Mouse (Mus musculus): ENCODE results near the gene Ppm1b. TPM values are rescaled to one million over a fixed set of nuclear protein-coding genes. Genes with fewer than 3 reads are reported as not detected.

Ppm1b gene
- total RNA-seq, 2 experiments from 2014 or later, result 148 to 163 TPM

DNA sequence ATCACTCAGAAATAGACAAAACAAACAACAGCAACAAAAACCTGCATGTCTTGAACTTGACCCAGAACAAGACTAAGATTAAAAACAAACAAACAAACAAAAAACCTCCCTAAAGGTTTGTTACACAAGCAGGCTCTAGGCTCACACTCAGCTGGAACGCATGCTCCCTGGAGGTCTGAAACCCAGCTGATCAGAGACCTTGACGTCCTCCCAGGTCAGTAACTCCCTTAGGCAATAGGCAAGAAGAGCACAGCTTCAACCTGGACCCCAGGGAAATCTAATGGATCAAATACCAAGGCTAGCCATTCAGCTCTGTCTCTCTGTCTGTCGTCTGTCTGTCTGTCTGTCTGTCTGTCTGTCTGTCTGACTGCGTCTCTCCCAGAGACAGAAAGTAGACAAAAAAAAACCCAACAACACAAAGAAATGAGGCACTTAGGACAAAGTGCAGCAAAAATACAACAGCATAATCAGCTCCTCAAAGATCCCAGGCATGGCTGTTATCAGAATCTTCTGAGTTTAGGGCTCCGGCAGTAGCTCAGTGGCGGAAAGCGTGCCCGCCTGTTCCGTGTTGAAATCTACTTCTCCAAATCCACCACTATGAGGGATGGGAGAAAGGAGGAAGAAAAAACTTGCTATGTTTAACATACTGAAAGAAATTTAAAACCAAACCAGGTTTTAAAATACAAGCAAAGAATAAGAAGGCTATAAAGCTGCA, 16.4 kb upstream of the Ppm1b start:
- DNase-seq (ENCODE audit: extremely low spot score in 1 of 2, low spot score in 2 of 2), result no peak
- no peak for TF ChIP-seq CTCF (IDR thresholded peaks at IDR 0.05)
- intact Hi-C loops (cut with DNase I), result loop anchor here (5.0 kb wide), 1 partner anchor 63 kb away; no protein-coding TSS in a partner anchor
- H3K4me3 ChIP-seq, result no peak overlapping the region
- no peak overlapping the region for H3K27ac ChIP-seq

DNA sequence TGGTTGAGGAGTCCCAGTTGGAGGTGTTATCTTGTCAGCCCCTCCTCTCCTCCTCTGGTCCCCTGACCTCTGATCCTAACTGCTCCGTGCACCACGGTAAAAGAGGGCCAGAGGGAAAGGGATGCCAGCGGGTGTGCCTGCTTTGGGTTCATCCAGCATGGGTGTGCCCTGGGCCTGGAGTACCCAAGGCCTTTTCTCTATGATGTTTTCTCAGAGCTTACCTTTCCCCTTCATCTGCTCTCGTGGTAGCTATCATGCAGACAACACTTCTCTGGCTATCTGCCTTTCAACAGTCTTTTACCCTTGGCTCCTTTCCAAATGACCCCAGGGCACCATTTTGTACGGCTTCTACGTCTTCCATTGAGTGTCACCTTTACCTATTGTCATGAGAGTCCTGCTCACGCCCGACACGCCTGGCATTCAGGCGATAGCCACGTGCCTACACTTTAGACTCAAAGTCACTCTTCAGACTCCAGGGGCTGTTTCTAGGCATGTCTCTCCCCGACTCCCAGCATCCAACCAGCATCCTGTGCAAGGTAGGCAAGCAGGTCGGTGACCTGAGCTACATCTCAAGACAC, 15.2 kb upstream of the Ppm1b start:
- no peak for TF ChIP-seq CTCF (IDR thresholded peaks at IDR 0.05)

GRCm38 (mm10) chr17:84942358-84943032, 14.0 kb upstream of the Ppm1b start:
- H3K4me3 ChIP-seq, result no peak overlapping the region
- no peak for DNase-seq (ENCODE audit: extremely low spot score in 1 of 2, low spot score in 2 of 2)
- intact Hi-C loops (cut with DNase I), result loop anchor here (5.0 kb wide), 1 partner anchor 65 kb away; no protein-coding TSS in a partner anchor
- TF ChIP-seq CTCF (IDR thresholded peaks at IDR 0.05), result no peak
- no peak overlapping the region for H3K27ac ChIP-seq

More for the DNA sequence above, 15.2 kb upstream of the Ppm1b start:
- no peak for DNase-seq (ENCODE audit: extremely low spot score in 1 of 2, low spot score in 2 of 2)
- H3K27ac ChIP-seq, result no peak overlapping the region
- H3K4me3 ChIP-seq, result no peak overlapping the region
- intact Hi-C loops (cut with DNase I), result loop anchor here (5.0 kb wide), 1 partner anchor 64 kb away; no protein-coding TSS in a partner anchor

DNA sequence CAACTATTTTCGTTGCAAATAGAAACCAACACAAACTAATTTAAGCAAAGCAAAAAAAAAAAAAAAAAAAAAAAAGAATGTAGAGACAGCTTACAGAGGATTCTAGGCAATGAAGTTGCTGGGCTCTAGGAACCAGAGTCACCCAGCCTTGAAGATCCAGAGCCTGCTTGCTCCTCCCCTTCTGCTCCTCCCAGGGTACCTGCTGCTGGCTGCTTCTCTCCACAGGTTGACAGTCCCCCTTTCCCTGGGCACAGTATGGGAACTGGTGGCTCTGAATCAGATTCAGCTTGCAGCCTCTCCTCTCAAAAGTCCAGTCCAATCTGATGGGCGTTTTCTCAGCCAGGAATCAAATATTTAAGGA, 13.5 kb upstream of the Ppm1b start:
- TF ChIP-seq CTCF (IDR thresholded peaks at IDR 0.05), result no peak
- intact Hi-C loops (cut with DNase I), result loop anchor here (5.0 kb wide), 1 partner anchor 66 kb away; no protein-coding TSS in a partner anchor
- H3K27ac ChIP-seq, result no peak overlapping the region
- DNase-seq (ENCODE audit: extremely low spot score in 1 of 2, low spot score in 2 of 2), result no peak
- no peak overlapping the region for H3K4me3 ChIP-seq

GRCm38 (mm10) chr17:84944348-84944747, 12.2 kb upstream of the Ppm1b start:
- no peak for DNase-seq (ENCODE audit: extremely low spot score in 1 of 2, low spot score in 2 of 2)
- intact Hi-C loops (cut with DNase I), result loop anchor here (5.0 kb wide), 1 partner anchor 67 kb away; no protein-coding TSS in a partner anchor
- H3K27ac ChIP-seq, result no peak overlapping the region
- TF ChIP-seq CTCF (IDR thresholded peaks at IDR 0.05), result no peak
- no peak overlapping the region for H3K4me3 ChIP-seq

DNA sequence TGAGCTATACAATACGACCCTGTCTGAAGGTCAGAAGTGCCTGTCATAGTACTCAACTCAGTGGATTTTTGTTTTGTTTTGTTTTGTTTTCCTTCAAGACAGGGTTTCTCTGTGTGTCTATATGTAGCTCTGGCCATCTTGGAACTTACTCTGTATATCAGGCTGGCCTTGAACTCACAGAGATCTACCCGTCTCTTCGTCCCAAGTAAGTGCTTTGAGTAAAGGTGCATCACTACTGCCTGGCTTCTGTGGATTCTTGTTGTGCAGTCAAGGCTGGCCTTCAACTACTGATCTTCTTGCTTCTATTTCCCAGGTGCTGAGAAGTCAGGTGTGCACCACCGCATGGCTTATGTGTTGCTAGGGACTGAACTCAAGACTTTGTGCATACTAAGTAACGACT, 4.0 kb upstream of the Ppm1b start:
- no peak for TF ChIP-seq CTCF (IDR thresholded peaks at IDR 0.05)
- intact Hi-C loops (cut with DNase I), result no loop called here
- no peak for DNase-seq (ENCODE audit: extremely low spot score in 1 of 2, low spot score in 2 of 2)
- Histone ChIP-seq H3K27ac (no peak overlapping the region), H3K4me3 (no peak overlapping the region)

GRCm38 (mm10) chr17:84953776-84954175, 2.8 kb upstream of the Ppm1b start:
- intact Hi-C loops (cut with DNase I), result no loop called here
- TF ChIP-seq CTCF (IDR thresholded peaks at IDR 0.05), result no peak

GRCm38 (mm10) chr17:84954881-84955280, 1.7 kb upstream of the Ppm1b start:
- TF ChIP-seq CTCF (IDR thresholded peaks at IDR 0.05), result no peak
- DNase-seq (ENCODE audit: extremely low spot score in 1 of 2, low spot score in 2 of 2), result no peak
- H3K4me3 ChIP-seq, result no peak overlapping the region
- H3K27ac ChIP-seq, result no peak overlapping the region
- intact Hi-C loops (cut with DNase I), result no loop called here

More at GRCm38 (mm10) chr17:84953776-84954175, 2.8 kb upstream of the Ppm1b start:
- no peak overlapping the region for H3K4me3 ChIP-seq
- no peak for DNase-seq (ENCODE audit: extremely low spot score in 1 of 2, low spot score in 2 of 2)
- H3K27ac ChIP-seq, result no peak overlapping the region

DNA sequence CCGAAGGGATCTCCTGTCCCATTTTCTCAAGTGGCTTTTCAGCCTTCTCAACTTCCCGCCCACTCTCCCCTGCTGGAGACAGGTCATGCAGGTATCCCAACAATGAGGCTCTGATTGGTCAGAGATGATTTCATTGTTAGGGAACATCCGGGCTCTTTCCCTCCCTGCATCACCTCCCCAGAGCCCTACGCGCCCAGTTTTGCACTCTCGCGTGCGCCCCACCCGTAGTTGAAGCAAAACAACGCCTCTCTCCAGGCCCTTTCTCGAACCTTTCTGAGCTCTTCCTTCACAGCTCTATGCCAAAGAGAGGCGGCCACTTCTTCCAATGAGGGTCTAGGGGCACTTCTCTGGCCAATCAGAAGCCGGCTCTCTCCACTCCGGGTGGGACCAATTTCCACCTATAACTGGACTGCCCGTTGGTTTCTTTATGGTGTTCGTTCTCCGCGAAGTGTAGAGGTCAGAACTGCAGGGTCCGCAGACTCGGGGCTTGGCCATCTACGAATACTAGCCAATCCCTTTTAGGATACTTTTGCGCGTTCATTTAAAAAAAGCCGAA, 468 bp downstream of the Ppm1b start:
- intact Hi-C loops (cut with DNase I), result loop anchor here (1.0 to 2.0 kb wide), 3 partner anchors 80 to 167 kb away; partner anchors contain the start of genes Camkmt, Lrpprc and Prepl
- peak overlapping the region; percentile 97 for H3K27ac ChIP-seq
- DNase-seq (ENCODE audit: extremely low spot score in 1 of 2, low spot score in 2 of 2), result peak; percentile 80 to 85
- H3K4me3 ChIP-seq, result peak overlapping the region; percentile 59
- TF ChIP-seq CTCF (IDR thresholded peaks at IDR 0.05), result no peak; the same call in 1 of the 2 replicates

DNA sequence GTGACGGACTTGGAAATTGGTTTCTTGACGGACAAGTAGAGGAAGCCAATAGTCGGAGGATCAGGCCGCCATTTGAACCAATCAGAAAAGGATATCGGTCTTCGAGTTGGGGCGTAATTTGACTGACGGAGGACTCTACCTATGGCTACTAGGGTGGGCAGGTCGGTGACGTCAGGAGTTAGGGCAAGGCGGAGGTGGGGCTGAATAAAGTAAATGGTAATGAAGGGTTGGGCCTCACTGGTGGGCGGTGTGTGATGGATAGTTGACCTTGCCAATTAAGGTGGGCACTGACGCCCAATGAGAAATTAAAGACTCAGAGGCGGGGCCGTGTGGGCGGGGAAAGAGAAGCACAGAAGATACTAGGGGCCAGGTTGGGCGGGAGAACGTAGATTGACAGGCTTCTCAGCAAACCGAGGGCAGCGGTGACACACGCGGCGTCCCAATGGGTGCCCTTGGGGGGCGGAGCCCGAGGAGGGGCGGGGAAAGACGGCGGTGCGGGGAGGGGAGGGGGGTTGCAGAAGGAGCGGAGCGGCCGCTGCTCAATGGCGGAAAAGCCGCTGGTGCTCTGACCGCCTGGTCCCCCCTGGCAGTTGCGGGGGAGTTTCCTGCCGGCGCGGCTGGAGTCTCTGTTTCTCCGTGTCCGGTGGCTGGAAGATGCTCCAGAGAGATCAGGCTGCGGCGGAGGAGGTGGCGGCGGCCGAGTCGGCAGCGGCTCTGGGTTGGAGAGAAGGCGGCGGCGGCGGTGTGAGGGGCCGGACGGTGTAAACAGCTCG, 1.1 kb downstream of the Ppm1b start:
- TF ChIP-seq CTCF (IDR thresholded peaks at IDR 0.05), result no peak
- H3K27ac ChIP-seq, result peak overlapping the region; percentile 97
- DNase-seq (ENCODE audit: extremely low spot score in 1 of 2, low spot score in 2 of 2), result peak; percentile 99 to 100
- peak overlapping the region; percentile 93 for H3K4me3 ChIP-seq
- intact Hi-C loops (cut with DNase I), result loop anchor here (1.0 to 2.0 kb wide), 2 partner anchors 81 to 133 kb away; partner anchors contain the start of genes Camkmt and Prepl

GRCm38 (mm10) chr17:84958411-84958911, 1.9 kb downstream of the Ppm1b start:
- Histone ChIP-seq H3K4me3 (peak overlapping the region; percentile 93), H3K27ac (peak overlapping the region; percentile 92)
- no peak for DNase-seq (ENCODE audit: extremely low spot score in 1 of 2, low spot score in 2 of 2)
- no peak for TF ChIP-seq CTCF (IDR thresholded peaks at IDR 0.05)
- intact Hi-C loops (cut with DNase I), result no loop called here
